Mouse (Mus musculus): ENCODE measurements at regions not wholly inside any gene's neighbourhood (a gene's known extent, or its start where the extent isn't known, plus 50 kb on each side); places are given as distances from the start of the nearest gene placed in this dataset.

DNA sequence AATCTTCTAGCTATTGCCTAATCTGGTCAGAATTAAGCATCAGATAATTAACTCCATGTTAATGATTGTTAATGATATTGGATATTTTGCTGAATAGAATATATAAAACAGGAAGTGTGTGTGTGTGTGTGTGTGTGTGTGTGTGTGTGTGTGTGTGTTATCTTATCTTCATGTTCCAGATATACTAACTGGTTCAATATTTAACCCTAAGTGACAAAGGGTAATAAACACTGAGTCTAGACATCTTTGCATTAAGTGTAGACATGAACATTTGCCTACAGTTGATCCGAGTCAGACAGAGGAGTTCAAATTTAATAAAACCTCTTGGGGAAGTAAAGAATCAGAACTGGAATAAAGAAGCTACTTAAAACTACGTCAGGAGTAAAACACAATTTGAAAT is 161.6 kb downstream of the Fsip2 start:
- H3K4me1 ChIP-seq (ENCODE audit: control insufficient read depth, insufficient read depth, low read length), result no peaks in the 10 kb centered on the region
- H3K4me3 ChIP-seq (ENCODE audit: low read length), result no peak overlapping the region
- H3K27ac ChIP-seq (ENCODE audit: low read length), result no peak overlapping the region
- ATAC-seq, result peak; percentile 66; the same call in 1 of the 2 replicates
- H3K9me3 ChIP-seq (ENCODE audit: control insufficient read depth, low read length), result no peaks in the 10 kb centered on the region
- no peaks in the 10 kb centered on the region for H3K36me3 ChIP-seq (ENCODE audit: control insufficient read depth, insufficient read depth, low read length)
- no peak overlapping the region for H3K4me2 ChIP-seq (ENCODE audit: low read depth, low read length)
- no peaks in the 10 kb centered on the region for H3K27me3 ChIP-seq (replicated peaks; ENCODE audit: control insufficient read depth, insufficient read depth, low read length)
- 61% methylated on average over 2 of the region's 2 CpGs for WGBS
- no peak overlapping the region for H3K9ac ChIP-seq (ENCODE audit: low read depth, low read length)

GRCm38 (mm10) chr2:83126340-83126739 is 182.9 kb downstream of the Fsip2 start:
- H3K4me3 ChIP-seq (ENCODE audit: low read length), result no peak overlapping the region
- H3K36me3 ChIP-seq (ENCODE audit: control insufficient read depth, insufficient read depth, low read length), result no peaks in the 10 kb centered on the region
- ATAC-seq, result no peak
- H3K9ac ChIP-seq (ENCODE audit: low read depth, low read length), result no peak overlapping the region
- no peaks in the 10 kb centered on the region for H3K27me3 ChIP-seq (replicated peaks; ENCODE audit: control insufficient read depth, insufficient read depth, low read length)
- H3K9me3 ChIP-seq (ENCODE audit: control insufficient read depth, low read length), result no peaks in the 10 kb centered on the region
- no peak overlapping the region for H3K4me2 ChIP-seq (ENCODE audit: low read depth, low read length)
- WGBS, result 50% methylated on average over 4 of the region's 4 CpGs
- H3K4me1 ChIP-seq (ENCODE audit: control insufficient read depth, insufficient read depth, low read length), result no peaks in the 10 kb centered on the region
- H3K27ac ChIP-seq (ENCODE audit: low read length), result no peak overlapping the region

DNA sequence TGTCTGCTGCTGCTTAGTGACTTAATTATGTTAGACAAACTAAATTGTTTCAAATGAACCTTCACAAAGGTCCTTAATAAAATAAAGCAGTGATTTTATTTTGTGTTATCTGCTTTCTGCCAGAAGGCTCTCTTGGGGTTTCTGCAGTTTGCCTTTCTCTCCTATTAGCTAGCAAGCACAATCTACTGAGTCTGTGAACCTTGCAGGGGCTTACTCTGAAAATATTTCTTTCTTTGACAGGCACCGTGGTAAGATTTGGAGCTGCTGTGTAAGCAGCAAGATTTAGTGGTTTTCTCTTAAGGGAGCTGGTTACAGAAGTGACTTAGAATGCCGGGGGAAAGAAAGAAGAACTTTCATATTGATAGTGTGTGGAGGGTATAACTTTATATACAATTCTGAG is 187.3 kb downstream of the Fsip2 start:
- Histone ChIP-seq H3K9ac (ENCODE audit: low read depth, low read length) (no peak overlapping the region), H3K27me3 (replicated peaks; ENCODE audit: control insufficient read depth, insufficient read depth, low read length) (no peaks in the 10 kb centered on the region), H3K9me3 (ENCODE audit: control insufficient read depth, low read length) (no peaks in the 10 kb centered on the region), H3K4me1 (ENCODE audit: control insufficient read depth, insufficient read depth, low read length) (no peaks in the 10 kb centered on the region), H3K27ac (ENCODE audit: low read length) (no peak overlapping the region), H3K4me2 (ENCODE audit: low read depth, low read length) (no peak overlapping the region), H3K4me3 (ENCODE audit: low read length) (no peak overlapping the region), H3K36me3 (ENCODE audit: control insufficient read depth, insufficient read depth, low read length) (no peaks in the 10 kb centered on the region)
- no peak for ATAC-seq
- WGBS, result 49% methylated on average over 2 of the region's 2 CpGs

DNA sequence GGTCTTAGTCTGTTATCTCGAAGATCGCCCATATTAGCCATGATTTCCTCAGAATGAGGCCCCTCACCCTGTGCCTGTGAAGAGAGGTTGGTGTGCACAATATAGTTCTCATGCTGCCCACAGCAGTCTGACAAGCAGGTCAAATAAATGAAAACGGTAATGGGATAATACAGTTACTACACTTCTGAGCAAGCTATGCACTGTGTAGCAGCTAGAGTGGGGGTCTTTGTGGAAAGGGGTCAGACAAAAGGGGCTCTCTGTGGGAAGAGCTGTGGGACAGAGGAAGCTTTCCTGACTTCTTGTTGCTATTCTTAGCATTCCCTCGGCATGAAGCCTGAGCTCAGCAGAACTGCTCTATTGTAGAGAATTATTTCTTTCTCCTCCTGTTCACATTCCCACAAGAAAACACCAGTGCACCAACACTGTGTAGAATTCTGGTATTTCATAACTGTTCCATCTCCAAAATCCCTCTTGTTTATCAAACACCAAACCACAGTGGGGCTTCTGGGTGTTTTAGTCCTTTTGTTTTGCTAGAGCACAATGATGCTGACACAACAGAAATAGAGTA is 187.9 kb downstream of the Fsip2 start:
- Histone ChIP-seq H3K4me1 (ENCODE audit: control insufficient read depth, insufficient read depth, low read length) (no peaks in the 10 kb centered on the region), H3K9me3 (ENCODE audit: control insufficient read depth, low read length) (no peaks in the 10 kb centered on the region), H3K27ac (ENCODE audit: low read length) (0 out of 2 replicates have a peak overlapping the region, but pooled peaks have one; percentile 7), H3K9ac (ENCODE audit: low read depth, low read length) (no peak overlapping the region), H3K27me3 (replicated peaks; ENCODE audit: control insufficient read depth, insufficient read depth, low read length) (no peaks in the 10 kb centered on the region), H3K4me2 (ENCODE audit: low read depth, low read length) (no peak overlapping the region), H3K36me3 (ENCODE audit: control insufficient read depth, insufficient read depth, low read length) (no peaks in the 10 kb centered on the region), H3K4me3 (ENCODE audit: low read length) (no peak overlapping the region)
- 37% methylated on average over 4 of the region's 4 CpGs for WGBS
- ATAC-seq, result no peak

DNA sequence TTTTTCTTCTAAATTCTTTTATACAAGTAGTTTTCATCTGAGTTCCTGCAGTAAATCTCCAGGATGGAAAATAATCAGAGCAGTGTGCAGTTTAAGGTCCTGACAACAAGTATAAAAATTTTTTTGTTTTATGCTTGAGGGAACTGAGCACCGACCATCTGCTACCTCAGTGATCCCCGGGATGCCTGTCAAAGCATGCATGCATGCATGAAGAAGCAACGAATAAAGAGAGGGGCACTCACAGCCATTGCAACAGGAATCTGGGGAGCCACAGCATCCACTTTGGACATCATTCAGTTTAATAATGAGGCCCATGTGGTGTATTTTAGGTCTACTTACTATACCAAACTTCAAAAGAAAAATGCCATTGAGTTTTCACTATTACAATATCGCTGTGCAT is 222.4 kb downstream of the Fsip2 start:
- H3K27me3 ChIP-seq (replicated peaks; ENCODE audit: control insufficient read depth, insufficient read depth, low read length), result no peaks in the 10 kb centered on the region
- H3K36me3 ChIP-seq (ENCODE audit: control insufficient read depth, insufficient read depth, low read length), result no peaks in the 10 kb centered on the region
- no peaks in the 10 kb centered on the region for H3K4me1 ChIP-seq (ENCODE audit: control insufficient read depth, insufficient read depth, low read length)
- no peak overlapping the region for H3K9ac ChIP-seq (ENCODE audit: low read depth, low read length)
- WGBS, result 65% methylated on average over 4 of the region's 4 CpGs
- H3K9me3 ChIP-seq (ENCODE audit: control insufficient read depth, low read length), result no peaks in the 10 kb centered on the region
- no peak overlapping the region for H3K4me3 ChIP-seq (ENCODE audit: low read length)
- ATAC-seq, result no peak
- no peak overlapping the region for H3K27ac ChIP-seq (ENCODE audit: low read length)
- no peak overlapping the region for H3K4me2 ChIP-seq (ENCODE audit: low read depth, low read length)

Measured in intestine, embryonic 16.5 days (tissue).